Mouse (Mus musculus): ENCODE measurements around the gene Adam1a. TPM values are rescaled to one million over a fixed set of nuclear protein-coding genes. Genes with fewer than 3 reads are reported as not detected.

Gene Adam1a
- total and polyA plus RNA-seq, 3 experiments: 1.0 to 1.9 TPM; not detected in 1

GRCm38 (mm10) chr5:121518983-121519382 lies 26.3 kb downstream of the Adam1a start:
- Histone ChIP-seq H3K9ac (ENCODE audit: control insufficient read depth, low read depth, low read length, poor library complexity, severe bottlenecking) (no peak overlapping the region), H3K4me1 (ENCODE audit: control insufficient read depth in 1 of 2, insufficient read depth in 2 of 2, low read length in 2 of 2) (no peaks in the 10 kb centered on the region), H3K36me3 (ENCODE audit: control insufficient read depth in 1 of 2, insufficient read depth in 2 of 2, low read length in 2 of 2) (peaks cover 0 to 4% of the 10 kb centered on the region in 2 experiments; a peak in 1 of 4 replicates), H3K4me3 (ENCODE audit: control insufficient read depth in 1 of 2, insufficient read depth in 1 of 2, low read depth in 2 of 2, low read length in 2 of 2) (no peak overlapping the region), H3K79me2 (ENCODE audit: control insufficient read depth, insufficient read depth, low read length, poor library complexity) (no peaks in the 10 kb centered on the region), H3K9me3 (replicated peaks; ENCODE audit: insufficient read depth, low read length) (no peaks in the 10 kb centered on the region), H3K27me3 (ENCODE audit: control insufficient read depth in 1 of 2, insufficient read depth in 2 of 2, low read length in 2 of 2) (no peaks in the 10 kb centered on the region), H3K27ac (ENCODE audit: control insufficient read depth, low read depth, low read length) (no peak overlapping the region)
- DNase-seq (ENCODE audit: low read depth, low spot score): no peak
- no peak for TF ChIP-seq USF1 (IDR thresholded peaks at IDR 0.05; ENCODE audit: low read depth, low read length)
- TF ChIP-seq GABPA (IDR thresholded peaks at IDR 0.05; ENCODE audit: low read depth, low read length): no peak
- TF ChIP-seq ZMIZ1 (IDR thresholded peaks at IDR 0.05; ENCODE audit: low read depth, low read length): no peak
- no peak for TF ChIP-seq MAZ (IDR thresholded peaks at IDR 0.05; ENCODE audit: low read depth, low read length)
- TF ChIP-seq ZC3H11A (IDR thresholded peaks at IDR 0.05; ENCODE audit: low read depth, low read length): no peak
- no peak for TF ChIP-seq POLR2AphosphoS5 (IDR thresholded peaks at IDR 0.05; ENCODE audit: borderline replicate concordance, low read depth, low read length)
- TF ChIP-seq SIN3A (IDR thresholded peaks at IDR 0.05; ENCODE audit: low read length): no peak
- TF ChIP-seq POLR2A (IDR thresholded peaks at IDR 0.05; ENCODE audit: control insufficient read depth in 1 of 2, insufficient read depth in 1 of 2, low read depth in 1 of 2, low read length in 2 of 2, poor library complexity in 1 of 2): no peak
- TF ChIP-seq CTCF (IDR thresholded peaks at IDR 0.05 in 2 of 3, conservative IDR thresholded peaks at IDR 0.05 in 1 of 3; ENCODE audit: control insufficient read depth in 1 of 3, insufficient read depth in 1 of 3, low read depth in 2 of 3, low read length in 3 of 3, poor library complexity in 1 of 3, severe bottlenecking in 1 of 3): no peak
- no peak for TF ChIP-seq JUND (IDR thresholded peaks at IDR 0.05; ENCODE audit: low read depth, low read length)
- no peak for TF ChIP-seq RAD21 (IDR thresholded peaks at IDR 0.05; ENCODE audit: low read depth, low read length)
- no peak for TF ChIP-seq ZNF384 (IDR thresholded peaks at IDR 0.05; ENCODE audit: low read depth, low read length)
- no peak for TF ChIP-seq TAL1 (IDR thresholded peaks at IDR 0.05; ENCODE audit: low read length)
- TF ChIP-seq ELF1 (IDR thresholded peaks at IDR 0.05; ENCODE audit: low read depth, low read length): no peak
- TF ChIP-seq NELFE (IDR thresholded peaks at IDR 0.05; ENCODE audit: low read depth, low read length): no peak
- TF ChIP-seq ETS1 (IDR thresholded peaks at IDR 0.05; ENCODE audit: low read depth, low read length): no peak
- no peak for TF ChIP-seq UBTF (IDR thresholded peaks at IDR 0.05; ENCODE audit: borderline replicate concordance, insufficient read depth, low read depth, low read length)
- TF ChIP-seq CHD2 (IDR thresholded peaks at IDR 0.05; ENCODE audit: low read length): no peak
- no peak for TF ChIP-seq POLR2AphosphoS2 (IDR thresholded peaks at IDR 0.05; ENCODE audit: low read length)
- TF ChIP-seq MYB (IDR thresholded peaks at IDR 0.05; ENCODE audit: low read depth, low read length): no peak

GRCm38 (mm10) chr5:121510009-121510408 lies 35.3 kb downstream of the Adam1a start:
- TF ChIP-seq MYB (IDR thresholded peaks at IDR 0.05; ENCODE audit: low read depth, low read length) (no peak), JUND (IDR thresholded peaks at IDR 0.05; ENCODE audit: low read depth, low read length) (no peak), USF2 (IDR thresholded peaks at IDR 0.05; ENCODE audit: borderline replicate concordance in 1 of 2, insufficient read depth in 1 of 2, low read depth in 1 of 2, low read length in 2 of 2) (no peak), POLR2AphosphoS5 (IDR thresholded peaks at IDR 0.05; ENCODE audit: borderline replicate concordance, low read depth, low read length) (no peak)
- H3K9me3 ChIP-seq (replicated peaks; ENCODE audit: insufficient read depth, low read length): no peaks in the 10 kb centered on the region
- H3K4me3 ChIP-seq (ENCODE audit: control insufficient read depth in 1 of 2, insufficient read depth in 1 of 2, low read depth in 2 of 2, low read length in 2 of 2): no peak overlapping the region
- no peak for DNase-seq (ENCODE audit: low read depth, low spot score)
- H3K4me1 ChIP-seq (ENCODE audit: control insufficient read depth in 1 of 2, insufficient read depth in 2 of 2, low read length in 2 of 2): no peaks in the 10 kb centered on the region; a peak in 1 of 4 replicates
- no peaks in the 10 kb centered on the region for H3K79me2 ChIP-seq (ENCODE audit: control insufficient read depth, insufficient read depth, low read length, poor library complexity)
- H3K9ac ChIP-seq (ENCODE audit: control insufficient read depth, low read depth, low read length, poor library complexity, severe bottlenecking): no peak overlapping the region
- H3K27ac ChIP-seq (ENCODE audit: control insufficient read depth, low read depth, low read length): no peak overlapping the region
- H3K36me3 ChIP-seq (ENCODE audit: control insufficient read depth in 1 of 2, insufficient read depth in 2 of 2, low read length in 2 of 2): no peaks in the 10 kb centered on the region
- no peaks in the 10 kb centered on the region for H3K27me3 ChIP-seq (ENCODE audit: control insufficient read depth in 1 of 2, insufficient read depth in 2 of 2, low read length in 2 of 2)

Measured in MEL (cell line).